16 mouse cellular contexts compared by ENCODE assay signal in genomic region chr15:32407766-32408165, GRCm38 (mm10).
"Had no signal": no experiment of that assay in that cellular context is flagged by ENCODE, and none has a peak within 500 bp of the region (broad histone marks: within the 10 kb centered on the region; RNA-seq: fewer than 3 reads in every experiment).

No protein-coding gene starts in this region.

- H3K4me1 ChIP-seq: neural tube, embryonic 15.5 days; stomach, embryonic 15.5 days had no signal

- H3K36me3 ChIP-seq: neural tube, embryonic 13.5 days; neural tube, embryonic 15.5 days; stomach, embryonic 15.5 days had no signal

- H3K4me2 ChIP-seq: neural tube, embryonic 13.5 days; neural tube, embryonic 15.5 days; stomach, embryonic 15.5 days had no signal

- H3K4me3 ChIP-seq: neural tube, embryonic 13.5 days; neural tube, embryonic 15.5 days; stomach, embryonic 15.5 days had no signal

- H3K27me3 ChIP-seq: neural tube, embryonic 13.5 days; neural tube, embryonic 15.5 days; stomach, embryonic 15.5 days had no signal

- H3K27ac ChIP-seq: neural tube, embryonic 13.5 days; neural tube, embryonic 15.5 days; stomach, embryonic 15.5 days; stomach, postnatal 0 days had no signal

- DNase-seq: retina, postnatal 1 day; right cerebral cortex, adult 18-20 months; right cerebral cortex, postnatal 14 days; right cerebral cortex, postnatal 25 days; right cerebral cortex, postnatal 4 days; spleen, adult 18-20 months; thymus, adult 18-20 months; thymus, adult 2 months; thymus, postnatal 14 days; thymus, postnatal 25 days; thymus, postnatal 36 days; thymus, postnatal 4 days had no signal

- H3K9ac ChIP-seq: neural tube, embryonic 13.5 days; neural tube, embryonic 15.5 days; stomach, embryonic 15.5 days had no signal

- H3K9me3 ChIP-seq: neural tube, embryonic 13.5 days; neural tube, embryonic 15.5 days; stomach, embryonic 15.5 days had no signal
